Mouse (Mus musculus) heart, embryonic 11.5 days (tissue): ENCODE results near the gene Acbd4. TPM values are rescaled to one million over a fixed set of nuclear protein-coding genes. Genes with fewer than 3 reads are reported as not detected.

Experiments used
- ATAC-seq: fragments of 200-750 bp; cut with Nextera tagmentation; replicated peaks from 2 replicates; pipeline ENCODE4 v1.8.0; 2017; ENCODE audit warnings: moderate library complexity; ENCODE audit not compliant: insufficient number of reproducible peaks, low FRiP score, low TSS enrichment
- H3K27ac ChIP-seq: fragments of 300-500 bp; sonication (generic); 2 replicates; pipeline ENCODE4 v1.5.1; 2014; ENCODE audit warnings: mild to moderate bottlenecking, low read depth, low read length
- H3K27me3 ChIP-seq: fragments of 300-500 bp; sonication (generic); 2 replicates; pipeline ENCODE4 v1.6.1; 2014; ENCODE audit warnings: mild to moderate bottlenecking, low read length, mixed read lengths; ENCODE audit not compliant: control insufficient read depth, insufficient read depth
- H3K36me3 ChIP-seq: fragments of 300-500 bp; sonication (generic); 2 replicates; pipeline ENCODE4 v1.6.1; 2014; ENCODE audit warnings: mild to moderate bottlenecking, low read length, moderate library complexity, mixed read lengths; ENCODE audit not compliant: control insufficient read depth, insufficient read depth
- H3K4me1 ChIP-seq: fragments of 300-500 bp; sonication (generic); 2 replicates; pipeline ENCODE4 v1.6.1; 2014; ENCODE audit warnings: low read length; ENCODE audit not compliant: control insufficient read depth, insufficient read depth
- H3K4me2 ChIP-seq: fragments of 300-500 bp; sonication (generic); 2 replicates; pipeline ENCODE4 v1.6.1; 2014; ENCODE audit warnings: mild to moderate bottlenecking, moderate library complexity
- H3K4me3 ChIP-seq: fragments of 300-500 bp; sonication (generic); 2 replicates; pipeline ENCODE4 v1.5.1; 2014; ENCODE audit warnings: low read depth, low read length
- H3K9ac ChIP-seq: fragments of 300-500 bp; sonication (generic); 2 replicates; pipeline ENCODE4 v1.6.1; 2014; ENCODE audit warnings: mild to moderate bottlenecking, low read depth, low read length, moderate library complexity
- H3K9me3 ChIP-seq: fragments of 300-500 bp; sonication (generic); replicated peaks from 2 replicates; pipeline ENCODE4 v1.6.1; 2016; ENCODE audit warnings: low read length; ENCODE audit not compliant: control insufficient read depth
- WGBS: fragments of 180-500 bp; shearing (Covaris S2); extraction: QIAGEN DNeasy Blood & Tissue Kit; methylation state at CpG from one replicate; pipeline ENCODE4 v1.1.7; 2014; ENCODE audit not compliant: insufficient replicate concordance; 5-methylcytosine and 5-hydroxymethylcytosine counted together
- polyA plus RNA-seq: library from polyadenylated mRNA; unstranded; fragments of >200 nt; fragmentation: Nextera tagmentation; extraction: Ambion mirVana; gene quantifications from 2 replicates; pipeline ENCODE4 v1.2.1, GENCODE M21; 2014

Acbd4 gene
- polyA plus RNA-seq, 1 experiment from 2014 or later: 11.2 TPM

DNA sequence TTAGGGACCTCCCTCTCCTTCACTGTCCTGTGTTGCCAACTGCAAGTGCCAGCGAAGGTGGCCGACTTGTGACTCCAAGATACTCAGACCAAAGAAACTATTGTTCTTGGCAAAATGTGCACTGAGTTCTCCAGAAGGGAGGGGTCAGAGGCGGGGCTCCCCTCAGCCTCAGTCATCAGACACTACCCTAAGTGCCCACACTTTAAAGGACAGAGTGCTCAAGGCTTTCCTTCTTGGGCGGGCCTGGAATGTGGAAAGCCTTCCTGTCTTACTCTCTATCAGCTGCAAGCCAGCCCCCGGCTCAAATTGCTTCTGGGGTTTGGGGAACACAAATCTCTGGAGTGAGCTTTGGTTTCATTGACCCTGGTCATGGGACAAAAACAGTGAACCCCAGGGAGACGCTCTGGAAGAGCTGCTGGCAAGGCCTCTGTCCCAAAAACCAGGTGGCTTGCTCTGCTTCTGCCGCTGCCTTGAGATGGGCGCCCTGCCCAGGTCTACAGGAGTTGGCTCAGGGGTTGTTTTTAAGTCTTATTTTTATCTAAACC is 34.0 kb upstream of the Acbd4 start:
- 60% methylated on average over 8 of the region's 8 CpGs for WGBS

DNA sequence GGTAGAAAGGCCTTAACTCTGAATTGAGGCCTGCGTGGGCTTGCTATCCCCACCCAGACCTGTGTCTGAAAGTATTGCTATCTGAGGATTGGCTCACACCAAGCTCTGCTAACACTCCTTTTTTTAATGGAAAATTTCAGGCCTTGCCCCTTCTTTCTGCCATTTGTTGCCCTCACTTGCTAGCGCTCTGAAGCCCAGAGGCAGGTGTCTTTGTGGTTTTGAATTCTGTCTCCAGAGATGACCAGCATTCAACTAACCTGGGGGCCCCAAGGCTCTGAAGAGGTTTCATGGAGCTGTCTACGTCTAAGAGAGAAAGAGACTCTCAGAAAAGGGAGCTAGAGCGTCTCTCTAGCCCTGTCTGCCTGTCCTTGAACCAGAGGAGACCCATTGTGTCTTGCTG is 33.2 kb upstream of the Acbd4 start:
- no peak overlapping the region for H3K27ac ChIP-seq

More for the DNA sequence above, 34.0 kb upstream of the Acbd4 start:
- H3K9me3 ChIP-seq: no peaks in the 10 kb centered on the region
- no peak; the same call in 1 of the 2 replicates for ATAC-seq
- H3K4me2 ChIP-seq: no peak overlapping the region
- H3K4me1 ChIP-seq: peaks cover 6% of the 10 kb centered on the region; the same call in 1 of the 2 replicates
- peaks cover 25% of the 10 kb centered on the region for H3K36me3 ChIP-seq
- no peak overlapping the region for H3K4me3 ChIP-seq
- no peaks in the 10 kb centered on the region for H3K27me3 ChIP-seq
- H3K27ac ChIP-seq: peak overlapping the region; percentile 10; the same call in 1 of the 2 replicates
- no peak overlapping the region for H3K9ac ChIP-seq

DNA sequence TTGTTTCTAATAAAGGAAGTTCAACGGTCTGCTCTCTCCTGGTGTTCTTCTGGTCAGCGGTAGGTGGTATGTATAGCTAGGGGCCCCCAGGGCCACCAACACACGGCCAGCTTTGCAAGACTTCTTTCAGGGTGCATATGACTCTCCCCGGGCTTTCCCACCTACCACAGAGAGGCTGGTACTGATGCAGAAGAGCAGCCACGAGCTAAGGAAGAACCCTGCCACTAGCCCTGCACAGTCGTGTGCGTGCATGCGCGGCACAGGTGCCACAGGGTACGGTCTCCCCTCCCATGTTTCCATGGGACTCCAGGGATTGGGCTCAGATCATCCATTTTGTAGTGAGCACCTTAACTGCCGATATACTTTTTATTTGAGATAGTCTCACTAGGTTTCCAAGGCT is 32.6 kb upstream of the Acbd4 start:
- H3K4me1 ChIP-seq: peaks cover 10% of the 10 kb centered on the region
- H3K27me3 ChIP-seq: no peaks in the 10 kb centered on the region
- H3K36me3 ChIP-seq: peaks cover 20% of the 10 kb centered on the region
- H3K27ac ChIP-seq: no peak overlapping the region
- no peak overlapping the region for H3K9ac ChIP-seq
- no peak overlapping the region for H3K4me2 ChIP-seq
- 93% methylated on average over 11 of the region's 11 CpGs for WGBS
- ATAC-seq: no peak
- no peak overlapping the region for H3K4me3 ChIP-seq
- no peaks in the 10 kb centered on the region for H3K9me3 ChIP-seq

More for the DNA sequence above, 33.2 kb upstream of the Acbd4 start:
- Histone ChIP-seq H3K4me2 (no peak overlapping the region), H3K4me3 (no peak overlapping the region), H3K9me3 (no peaks in the 10 kb centered on the region), H3K27me3 (no peaks in the 10 kb centered on the region), H3K36me3 (peaks cover 24% of the 10 kb centered on the region), H3K4me1 (peaks cover 6% of the 10 kb centered on the region; the same call in 1 of the 2 replicates), H3K9ac (no peak overlapping the region)
- ATAC-seq: no peak
- WGBS: 89% methylated on average over 4 of the region's 4 CpGs

DNA sequence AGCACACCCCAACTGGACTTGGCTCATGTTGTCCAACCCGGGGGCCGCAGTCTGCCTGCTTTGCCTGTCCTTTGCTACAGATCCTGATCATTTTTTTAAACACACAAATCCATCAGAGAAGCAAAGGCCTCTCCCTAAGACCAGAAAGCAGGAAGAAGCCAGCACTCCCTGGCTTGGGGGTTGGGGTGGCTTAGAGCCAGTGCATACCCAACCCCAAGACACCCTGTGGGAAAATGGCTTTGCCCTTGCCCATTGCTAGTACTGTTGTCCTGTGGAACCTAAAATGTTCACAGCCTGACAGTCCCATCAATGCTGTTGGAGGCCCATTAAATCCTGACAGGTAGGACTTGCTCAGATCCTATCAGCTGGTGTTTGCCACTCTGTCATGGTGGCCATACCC is 31.8 kb upstream of the Acbd4 start:
- no peak overlapping the region for H3K9ac ChIP-seq
- H3K36me3 ChIP-seq: peaks cover 12% of the 10 kb centered on the region
- H3K27ac ChIP-seq: no peak overlapping the region
- H3K27me3 ChIP-seq: no peaks in the 10 kb centered on the region
- H3K4me1 ChIP-seq: peaks cover 18% of the 10 kb centered on the region
- 81% methylated on average over 2 of the region's 2 CpGs for WGBS
- H3K9me3 ChIP-seq: no peaks in the 10 kb centered on the region
- no peak for ATAC-seq
- no peak overlapping the region for H3K4me2 ChIP-seq
- no peak overlapping the region for H3K4me3 ChIP-seq

DNA sequence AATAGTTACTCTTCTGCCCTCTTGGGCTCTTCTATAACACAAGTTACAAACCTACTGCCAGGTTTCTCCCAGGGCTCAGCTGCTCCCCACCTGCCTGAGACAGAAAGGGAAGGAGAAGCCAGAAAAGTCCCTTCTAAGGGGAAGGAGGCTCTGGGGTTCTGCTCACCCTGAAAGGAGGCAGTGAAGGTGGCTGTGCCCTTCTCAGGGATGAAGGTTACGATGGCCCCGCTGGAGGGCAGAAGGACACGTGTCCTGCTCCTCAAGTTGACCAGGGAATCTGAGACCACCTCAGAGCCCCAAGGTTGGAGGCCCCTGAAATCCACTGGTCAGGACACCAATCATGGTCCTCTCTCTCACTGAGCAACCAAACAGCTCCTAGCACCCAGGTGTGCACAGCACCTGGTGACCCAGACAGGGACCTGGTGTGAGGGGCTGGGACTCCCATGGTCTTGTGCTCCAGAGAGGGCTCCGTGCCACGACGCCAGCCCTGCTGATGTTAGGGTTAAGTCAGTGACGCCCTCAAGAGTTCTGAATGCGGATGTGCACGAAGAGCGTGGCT is 31.1 kb upstream of the Acbd4 start:
- Histone ChIP-seq H3K27me3 (no peaks in the 10 kb centered on the region), H3K27ac (no peak overlapping the region), H3K9ac (no peak overlapping the region), H3K4me3 (no peak overlapping the region), H3K36me3 (peaks cover 10% of the 10 kb centered on the region), H3K4me2 (no peak overlapping the region), H3K4me1 (peaks cover 21% of the 10 kb centered on the region), H3K9me3 (no peaks in the 10 kb centered on the region)
- 88% methylated on average over 10 of the region's 10 CpGs for WGBS
- no peak for ATAC-seq

DNA sequence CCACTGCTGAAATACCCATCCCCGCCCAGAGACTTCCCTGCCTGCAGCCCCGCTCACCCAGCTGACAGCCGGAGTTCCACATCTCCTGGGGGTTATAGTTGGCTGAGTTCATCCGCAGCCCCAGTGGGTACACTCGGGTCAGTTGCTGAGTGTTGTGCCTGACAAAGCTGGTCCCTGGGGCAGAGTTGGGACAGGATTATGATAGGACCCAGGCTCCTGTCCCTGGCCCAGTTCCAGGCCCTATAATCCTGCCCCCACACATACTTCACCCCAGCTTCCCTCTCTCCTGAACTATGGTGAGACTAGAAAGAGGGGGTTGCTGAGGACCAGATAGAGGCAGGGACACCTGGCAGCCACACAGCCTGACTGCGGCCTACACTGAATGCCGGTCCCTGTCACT is 27.8 kb upstream of the Acbd4 start:
- Histone ChIP-seq H3K9ac (no peak overlapping the region), H3K9me3 (no peaks in the 10 kb centered on the region), H3K27me3 (no peaks in the 10 kb centered on the region), H3K4me1 (peaks cover 15% of the 10 kb centered on the region), H3K4me2 (no peak overlapping the region), H3K4me3 (no peak overlapping the region), H3K36me3 (no peaks in the 10 kb centered on the region), H3K27ac (no peak overlapping the region)
- no peak for ATAC-seq
- WGBS: 84% methylated on average over 7 of the region's 7 CpGs

DNA sequence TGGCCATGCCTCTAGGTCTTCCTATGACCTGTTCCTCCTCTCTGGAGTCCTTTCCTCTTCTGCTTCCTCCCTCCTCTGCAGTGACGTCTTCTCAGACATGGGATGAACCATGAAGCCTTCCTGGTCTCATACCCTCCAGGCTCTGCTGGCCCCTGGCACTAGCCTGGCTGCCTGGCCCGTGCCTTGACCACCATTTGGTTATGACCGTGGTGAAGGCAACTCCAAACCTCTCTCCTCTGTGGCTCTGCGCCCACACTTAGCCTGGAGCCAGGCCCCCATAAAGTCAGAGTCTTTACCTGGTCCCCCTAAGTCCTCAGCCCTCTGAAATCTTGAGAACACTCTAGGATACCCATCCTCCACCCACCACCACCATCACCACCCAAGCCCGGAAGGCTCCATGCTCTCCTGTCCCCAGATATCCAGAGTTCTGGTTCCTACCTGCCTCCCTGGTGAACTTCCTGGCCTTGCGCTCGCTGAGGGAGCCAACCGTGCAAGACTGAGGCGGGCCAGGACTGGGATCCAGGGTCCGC is 27.3 kb upstream of the Acbd4 start:
- Histone ChIP-seq H3K4me3 (no peak overlapping the region), H3K9ac (0 out of 2 replicates have a peak overlapping the region, but pooled peaks have one; percentile 10), H3K9me3 (no peaks in the 10 kb centered on the region), H3K36me3 (no peaks in the 10 kb centered on the region), H3K27me3 (no peaks in the 10 kb centered on the region), H3K27ac (no peak overlapping the region), H3K4me2 (peak overlapping the region; percentile 34), H3K4me1 (peaks cover 15% of the 10 kb centered on the region)
- no peak for ATAC-seq
- 53% methylated on average over 10 of the region's 10 CpGs for WGBS

DNA sequence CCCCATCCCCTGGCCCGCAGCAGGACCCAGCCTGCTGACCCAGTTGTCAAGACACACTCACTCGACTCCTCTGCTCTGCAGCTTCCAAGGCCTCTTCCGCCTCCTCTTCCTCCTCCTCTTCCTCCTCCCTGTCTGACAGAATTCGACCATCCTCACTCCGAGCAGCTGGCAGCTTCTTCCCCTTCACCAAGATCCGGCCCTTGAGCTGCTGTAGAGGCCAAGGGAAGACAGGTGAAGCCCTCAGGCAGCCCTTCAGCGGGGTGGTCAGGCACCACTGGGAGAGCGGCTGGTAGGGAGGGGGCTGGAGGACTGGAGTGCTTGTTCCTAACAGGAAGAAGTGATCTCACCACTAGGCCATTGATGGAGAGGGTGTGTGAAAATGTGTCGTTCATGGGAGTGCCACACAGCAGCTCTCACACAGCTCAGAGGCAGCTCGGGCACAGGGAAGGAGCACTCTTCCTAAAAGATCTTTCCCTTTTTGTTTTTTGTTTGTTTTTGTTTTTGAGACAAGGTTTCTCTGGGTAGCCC is 26.6 kb upstream of the Acbd4 start:
- no peaks in the 10 kb centered on the region; the same call in 1 of the 2 replicates for H3K27me3 ChIP-seq
- H3K4me2 ChIP-seq: peak overlapping the region; percentile 34
- no peaks in the 10 kb centered on the region for H3K36me3 ChIP-seq
- H3K9me3 ChIP-seq: no peaks in the 10 kb centered on the region
- ATAC-seq: no peak
- no peak overlapping the region for H3K4me3 ChIP-seq
- H3K4me1 ChIP-seq: peaks cover 15% of the 10 kb centered on the region
- H3K9ac ChIP-seq: no peak overlapping the region
- no peak overlapping the region for H3K27ac ChIP-seq
- 13% methylated on average over 10 of the region's 10 CpGs for WGBS
